In the genomic region with DNA sequence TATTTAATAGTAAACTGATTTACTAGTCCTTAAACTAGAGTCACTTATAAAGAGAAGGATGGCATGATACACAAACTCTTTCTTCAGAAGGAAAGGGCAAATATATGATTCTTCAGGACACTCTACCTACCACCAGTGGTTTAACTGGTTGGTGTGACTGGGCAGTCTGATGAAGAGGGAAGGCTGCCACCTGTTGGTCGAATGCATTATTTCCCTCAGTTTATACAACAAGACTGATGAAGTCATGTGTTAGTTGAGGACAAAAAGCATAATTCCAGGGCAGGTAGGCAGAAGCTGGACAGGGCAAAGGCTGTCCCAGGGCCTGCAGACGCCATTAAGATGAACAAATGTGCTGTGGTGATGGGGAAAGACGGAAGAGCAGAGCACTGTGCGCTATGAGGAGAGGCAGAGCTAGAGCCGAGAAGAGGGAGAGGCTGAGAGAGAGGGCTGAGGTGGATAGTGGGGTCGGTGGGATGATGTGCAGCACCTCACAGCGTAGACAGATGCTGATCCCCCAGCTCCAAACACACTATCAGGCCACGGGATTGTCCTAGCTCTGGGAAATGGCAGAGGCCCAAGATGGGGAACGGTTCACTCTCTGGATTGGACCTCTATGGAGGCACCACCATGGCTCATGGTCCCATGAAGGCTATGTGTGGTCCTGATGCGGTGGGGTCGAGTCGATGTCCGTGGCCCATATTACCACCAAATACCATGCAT, we compare ENCODE assay signal across 8 mouse cellular contexts. TPM values are rescaled to one million over a fixed set of nuclear protein-coding genes. Genes with fewer than 3 reads are reported as not detected.
DNase-seq lines count a peak whose midpoint lies in the region; ATAC-seq and TF ChIP-seq lines count a peak whose summit lies in the region.

No protein-coding gene starts in this region.

- ATAC-seq in stomach, postnatal 0 days (ENCODE audit: low FRiP score, low TSS enrichment) = no peak

- no peaks in the 10 kb centered on the region for H3K27me3 ChIP-seq in stomach, postnatal 0 days (ENCODE audit: control insufficient read depth, insufficient read depth, low read length)

- no peaks in the 10 kb centered on the region for H3K9me3 ChIP-seq in stomach, postnatal 0 days (ENCODE audit: control insufficient read depth, low read length)

- H3K27ac ChIP-seq in stomach, postnatal 0 days (replicated peaks) = no peak overlapping the region

- WGBS in stomach, postnatal 0 days = 54% methylated on average over 13 of the region's 13 CpGs

- H3K4me2 ChIP-seq in stomach, postnatal 0 days (replicated peaks; ENCODE audit: low read depth) = no peak overlapping the region

- no peak overlapping the region for H3K4me3 ChIP-seq in stomach, postnatal 0 days (ENCODE audit: low read depth, low read length)

- H3K4me1 ChIP-seq in stomach, postnatal 0 days (replicated peaks; ENCODE audit: control insufficient read depth, insufficient read depth) = no peaks in the 10 kb centered on the region

- no peak overlapping the region for H3K9ac ChIP-seq in stomach, postnatal 0 days (ENCODE audit: low read length)

- peak; percentile 76 for DNase-seq in gastrocnemius, adult 18-20 months (ENCODE audit: low spot score)
- no peak for DNase-seq in gastrocnemius, postnatal 25 days
- DNase-seq in 3T3-L1 (ENCODE audit: low read depth, low spot score) (peak; percentile 92), adipocyte (ENCODE audit: low spot score) (peak; percentile 82)
- DNase-seq in embryo, embryonic 9.5 days (ENCODE audit: extremely low spot score) = peak; percentile 43
- peak; percentile 78 to 93 for DNase-seq in kidney, postnatal 25 days
- DNase-seq in lung, postnatal 36 days = peak; percentile 93
- peak; percentile 73 for DNase-seq in stomach, postnatal 0 days (ENCODE audit: low spot score)

- H3K36me3 ChIP-seq in stomach, postnatal 0 days (ENCODE audit: control insufficient read depth, insufficient read depth, low read length) = peaks cover 4% of the 10 kb centered on the region; the same call in 1 of the 2 replicates

- TF ChIP-seq CTCF in stomach, postnatal 0 days (IDR thresholded peaks at IDR 0.05; ENCODE audit: low read depth) = peak; percentile 89

- TF ChIP-seq EP300 in stomach, postnatal 0 days (optimal IDR thresholded peaks at IDR 0.05) = no peak

RNA-seq across cellular contexts. Expression of gene Traf5, which starts 2.3 kb away (rescaled TPM):
- 1 to 10 TPM; 1.5 to 3.6 TPM for total RNA-seq in gastrocnemius, adult 18-20 months (2021)
- 1 to 10 TPM; 2.3 to 3.1 TPM for total RNA-seq in gastrocnemius, postnatal 25 days (2021)
- 16.6 and 17.7 TPM in 2 replicates for polyA plus RNA-seq in stomach, postnatal 0 days (2015; fragmentation: Nextera tagmentation; extraction: Ambion mirVana)

RNA-seq across cellular contexts. Expression of gene Rcor3, which starts 43.3 kb away (rescaled TPM):
- total RNA-seq in gastrocnemius, adult 18-20 months (2021) = 10 to 100 TPM; 25.3 to 32.8 TPM
- 10 to 100 TPM; 22.8 to 23.1 TPM for total RNA-seq in gastrocnemius, postnatal 25 days (2021)
- 16.5 and 16.9 TPM in 2 replicates for polyA plus RNA-seq in stomach, postnatal 0 days (2015; fragmentation: Nextera tagmentation; extraction: Ambion mirVana)
